Mouse (Mus musculus) heart, adult 2 months (tissue): ENCODE measurements around the gene Coro2b.

ENCODE experiments used
- CTCF ChIP-seq: fragments of 200-600 bp; IDR thresholded peaks from 2 replicates; pipeline ENCODE4 v1.8.1; 2022; ENCODE audit warnings: antibody characterized with exemption, mild to moderate bottlenecking, moderate library complexity
- POLR2A ChIP-seq: fragments of 200-500 bp; IDR thresholded peaks from 2 replicates; pipeline ENCODE4 v1.6.1; 2011; ENCODE audit warnings: mild to moderate bottlenecking, low read depth, low read length, control low read depth; ENCODE audit not compliant: insufficient read depth

DNA sequence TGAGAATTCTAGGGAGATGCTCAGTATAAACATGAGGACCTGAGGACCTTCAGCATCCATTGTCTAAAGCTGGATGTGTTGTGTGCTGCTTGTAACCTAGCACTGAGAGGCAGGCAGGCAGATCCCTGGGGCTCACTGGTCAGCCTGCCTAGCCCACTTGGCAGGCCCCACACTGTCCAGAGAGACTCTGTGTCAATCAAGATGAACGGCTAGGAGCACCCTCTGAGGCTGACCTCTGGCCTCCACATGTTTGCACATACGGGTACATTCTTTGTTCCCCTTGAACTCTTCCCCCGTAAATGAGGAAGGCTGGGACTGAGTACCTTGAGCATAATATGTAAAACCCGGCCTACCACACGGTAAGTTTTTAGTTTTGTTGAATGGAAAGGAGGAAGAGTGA lies 156.5 kb downstream of the Coro2b start:
- TF ChIP-seq CTCF (no peak), POLR2A (no peak)
